Mouse (Mus musculus) ES-Bruce4 (cell line): ENCODE results near the gene Zfp423. TPM values are rescaled to one million over a fixed set of nuclear protein-coding genes. Genes with fewer than 3 reads are reported as not detected.

Experiments
- H3K27ac ChIP-seq: 2 replicates; pipeline ENCODE4 v1.5.1; 2012; ENCODE audit warnings: low read length, inconsistent platforms; ENCODE audit not compliant: insufficient read depth
- H3K27me3 ChIP-seq: 2 replicates; pipeline ENCODE4 v1.6.1; 2012; ENCODE audit warnings: mild to moderate bottlenecking, low read length, inconsistent platforms; ENCODE audit not compliant: control insufficient read depth, poor library complexity, insufficient read depth, severe bottlenecking
- H3K36me3 ChIP-seq: 2 replicates; pipeline ENCODE4 v1.6.1; 2012; ENCODE audit warnings: inconsistent platforms, mild to moderate bottlenecking, low read length, moderate library complexity; ENCODE audit not compliant: control insufficient read depth, poor library complexity, insufficient read depth, severe bottlenecking
- H3K4me1 ChIP-seq: one replicate; pipeline ENCODE4 v1.8.1; 2011; ENCODE audit warnings: low read length; ENCODE audit not compliant: control insufficient read depth, insufficient read depth
- H3K4me3 ChIP-seq: 2 replicates; pipeline ENCODE4 v1.5.1; 2011; ENCODE audit warnings: low read depth, mild to moderate bottlenecking, low read length
- H3K9ac ChIP-seq: 2 replicates; pipeline ENCODE4 v1.6.1; 2012; ENCODE audit warnings: low read depth, mild to moderate bottlenecking, inconsistent platforms; ENCODE audit not compliant: poor library complexity, severe bottlenecking
- H3K9me3 ChIP-seq: replicated peaks from 2 replicates; pipeline ENCODE4 v1.6.1; 2012; ENCODE audit warnings: mild to moderate bottlenecking, low read length, inconsistent platforms; ENCODE audit not compliant: control insufficient read depth, poor library complexity, insufficient read depth, severe bottlenecking
- CTCF ChIP-seq: IDR thresholded peaks from one replicate; pipeline ENCODE4 v1.8.1; 2011; ENCODE audit warnings: low read depth, low read length
- EP300 ChIP-seq: IDR thresholded peaks from 2 replicates; pipeline ENCODE4 v1.6.1; 2011; ENCODE audit warnings: low read depth, low read length; ENCODE audit not compliant: insufficient read depth
- POLR2A ChIP-seq: IDR thresholded peaks from one replicate; pipeline ENCODE4 v1.8.1; 2011; ENCODE audit warnings: low read length; ENCODE audit not compliant: insufficient read depth
- polyA plus RNA-seq: library from polyadenylated mRNA; stranded (reverse); fragments of >200 nt; gene quantifications from 2 replicates; pipeline ENCODE4 v1.2.4, GENCODE M21; 2011; ENCODE audit warnings: low read depth; ENCODE audit not compliant: missing spikeins, insufficient read depth, insufficient read length

The Zfp423 gene
- polyA plus RNA-seq, 1 experiment: 14.4 TPM

GRCm38 (mm10) chr8:87629656-87630055, 329.7 kb downstream of the Zfp423 start:
- TF ChIP-seq EP300: peak; percentile 42
- TF ChIP-seq CTCF: no peak
- Histone ChIP-seq H3K9me3 (0 out of 2 replicates have a peak, but pooled peaks cover 3% of the 10 kb centered on the region), H3K27me3 (no peaks in the 10 kb centered on the region), H3K4me1 (peaks cover 9% of the 10 kb centered on the region), H3K27ac (peak overlapping the region; percentile 84), H3K36me3 (no peaks in the 10 kb centered on the region), H3K9ac (peak overlapping the region; percentile 23; the same call in 1 of the 2 replicates), H3K4me3 (no peak overlapping the region)

GRCm38 (mm10) chr8:87621181-87621580, 338.2 kb downstream of the Zfp423 start:
- no peak overlapping the region for H3K9ac ChIP-seq
- TF ChIP-seq CTCF (no peak), EP300 (no peak), POLR2A (no peak)
- H3K27me3 ChIP-seq: no peaks in the 10 kb centered on the region
- no peak overlapping the region for H3K27ac ChIP-seq
- no peaks in the 10 kb centered on the region for H3K36me3 ChIP-seq
- no peaks in the 10 kb centered on the region for H3K4me1 ChIP-seq
- H3K9me3 ChIP-seq: 0 out of 2 replicates have a peak, but pooled peaks cover 3% of the 10 kb centered on the region
- no peak overlapping the region for H3K4me3 ChIP-seq

GRCm38 (mm10) chr8:87620225-87620624, 339.2 kb downstream of the Zfp423 start:
- no peak overlapping the region for H3K4me3 ChIP-seq
- H3K4me1 ChIP-seq: no peaks in the 10 kb centered on the region
- H3K27me3 ChIP-seq: no peaks in the 10 kb centered on the region
- H3K9me3 ChIP-seq: no peaks in the 10 kb centered on the region
- no peak overlapping the region for H3K9ac ChIP-seq
- no peak for TF ChIP-seq EP300
- TF ChIP-seq POLR2A: no peak
- TF ChIP-seq CTCF: no peak
- no peak overlapping the region for H3K27ac ChIP-seq
- no peaks in the 10 kb centered on the region for H3K36me3 ChIP-seq

GRCm38 (mm10) chr8:87619529-87619928, 339.9 kb downstream of the Zfp423 start:
- Histone ChIP-seq H3K27me3 (no peaks in the 10 kb centered on the region), H3K4me3 (no peak overlapping the region), H3K9ac (no peak overlapping the region), H3K9me3 (no peaks in the 10 kb centered on the region), H3K36me3 (no peaks in the 10 kb centered on the region), H3K4me1 (no peaks in the 10 kb centered on the region), H3K27ac (no peak overlapping the region)
- no peak for TF ChIP-seq CTCF
- TF ChIP-seq POLR2A: no peak
- TF ChIP-seq EP300: no peak

- Histone ChIP-seq H3K27me3 (no peaks in the 10 kb centered on the region), H3K9ac (no peak overlapping the region), H3K4me1 (no peaks in the 10 kb centered on the region), H3K4me3 (no peak overlapping the region), H3K36me3 (no peaks in the 10 kb centered on the region), H3K9me3 (no peaks in the 10 kb centered on the region), H3K27ac (no peak overlapping the region)
- TF ChIP-seq POLR2A (no peak), CTCF (peak; percentile 16), EP300 (no peak)
Measured at GRCm38 (mm10) chr8:87619118-87619517, 340.3 kb downstream of the Zfp423 start.

- Histone ChIP-seq H3K4me1 (no peaks in the 10 kb centered on the region), H3K27me3 (no peaks in the 10 kb centered on the region), H3K36me3 (no peaks in the 10 kb centered on the region), H3K4me3 (no peak overlapping the region), H3K27ac (no peak overlapping the region), H3K9ac (no peak overlapping the region), H3K9me3 (no peaks in the 10 kb centered on the region)
- TF ChIP-seq CTCF (peak; percentile 4), EP300 (no peak)
Measured at GRCm38 (mm10) chr8:87613701-87614100, 345.7 kb downstream of the Zfp423 start.

Other genes starting within 250 kb of the Zfp423 start
- 40.6 and 40.7 TPM in 2 replicates for gene Cnep1r1, start 159.2 kb upstream of the Zfp423 start, polyA plus RNA-seq
- 44.4 and 49.4 TPM in 2 replicates for gene Heatr3, start 178.3 kb upstream of the Zfp423 start, polyA plus RNA-seq
- gene Tent4b, start 239.6 kb upstream of the Zfp423 start, polyA plus RNA-seq: 45.2 and 46.0 TPM in 2 replicates